Mouse (Mus musculus): ENCODE data around the gene Il13. TPM values are rescaled to one million over a fixed set of nuclear protein-coding genes. Genes with fewer than 3 reads are reported as not detected.
A peak's percentile ranks its signal among the peaks of the same experiment; 100 is the strongest.

Il13 gene
- polyA plus RNA-seq, 1 experiment from 2014 or later = not detected

DNA sequence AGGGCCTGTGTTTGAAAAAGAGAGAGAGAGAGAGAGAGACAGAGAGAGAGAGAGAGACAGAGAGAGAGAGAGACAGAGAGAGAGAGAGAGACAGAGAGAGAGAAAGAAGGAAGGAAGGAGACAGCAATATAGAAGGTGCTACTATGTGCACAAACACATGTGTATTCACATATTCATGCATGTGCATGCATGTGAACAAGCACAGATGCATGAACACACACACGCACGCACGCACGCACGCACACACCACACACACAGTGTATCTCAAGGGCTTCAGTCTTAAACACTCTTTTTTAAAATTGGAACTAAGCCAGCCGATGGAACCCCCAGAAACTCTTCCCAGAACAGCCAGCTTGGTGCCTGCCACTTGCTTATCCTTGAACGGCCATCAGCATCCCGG, 18.9 kb downstream of the Il13 start:
- ATAC-seq (ENCODE audit: low FRiP score, low TSS enrichment) (no peak), DNase-seq (no peak)
- H3K9ac ChIP-seq (replicated peaks; ENCODE audit: low read length) = no peak overlapping the region
- no peaks in the 10 kb centered on the region for H3K9me3 ChIP-seq (ENCODE audit: control insufficient read depth, low read length)
- H3K4me3 ChIP-seq (replicated peaks; ENCODE audit: low read depth, low read length) = no peak overlapping the region
- no peaks in the 10 kb centered on the region for H3K27me3 ChIP-seq (ENCODE audit: control insufficient read depth, insufficient read depth, low read length)
- no peaks in the 10 kb centered on the region for H3K4me1 ChIP-seq (ENCODE audit: control insufficient read depth, insufficient read depth, low read length)
- H3K27ac ChIP-seq (replicated peaks; ENCODE audit: low read depth, low read length) = no peak overlapping the region
- H3K36me3 ChIP-seq (ENCODE audit: control insufficient read depth, insufficient read depth, low read length) = no peaks in the 10 kb centered on the region
- 94% methylated on average over 8 of the region's 8 CpGs for WGBS
- no peak overlapping the region for H3K4me2 ChIP-seq (ENCODE audit: low read length)

DNA sequence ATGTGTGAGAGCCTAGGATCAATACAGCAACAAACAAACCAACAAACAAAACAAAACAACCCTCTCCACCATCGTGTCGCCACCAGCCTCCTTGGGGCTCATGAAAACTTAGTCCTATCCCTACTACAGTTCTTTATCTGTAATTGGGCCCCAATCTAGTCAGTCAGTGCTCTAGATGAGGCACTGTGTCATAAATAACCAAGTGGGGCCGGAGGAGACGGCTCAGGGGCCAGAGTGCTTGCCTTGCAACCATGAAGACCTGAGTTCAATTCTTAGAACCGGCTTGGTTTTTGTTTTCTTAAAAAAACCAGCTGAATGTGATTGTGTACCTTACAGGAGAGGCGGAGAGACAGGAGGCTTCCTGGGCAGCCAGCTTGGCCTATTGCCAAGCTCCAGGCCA, 19.3 kb downstream of the Il13 start:
- DNase-seq (no peak), ATAC-seq (ENCODE audit: low FRiP score, low TSS enrichment) (no peak)
- no peaks in the 10 kb centered on the region for H3K9me3 ChIP-seq (ENCODE audit: control insufficient read depth, low read length)
- no peaks in the 10 kb centered on the region for H3K27me3 ChIP-seq (ENCODE audit: control insufficient read depth, insufficient read depth, low read length)
- H3K4me2 ChIP-seq (ENCODE audit: low read length) = no peak overlapping the region
- H3K9ac ChIP-seq (replicated peaks; ENCODE audit: low read length) = no peak overlapping the region
- no peaks in the 10 kb centered on the region for H3K4me1 ChIP-seq (ENCODE audit: control insufficient read depth, insufficient read depth, low read length)
- H3K36me3 ChIP-seq (ENCODE audit: control insufficient read depth, insufficient read depth, low read length) = no peaks in the 10 kb centered on the region
- no peak overlapping the region for H3K4me3 ChIP-seq (replicated peaks; ENCODE audit: low read depth, low read length)
- no peak overlapping the region for H3K27ac ChIP-seq (replicated peaks; ENCODE audit: low read depth, low read length)
- 80% methylated on average over 6 of the region's 6 CpGs for whole genome bisulfite sequencing

DNA sequence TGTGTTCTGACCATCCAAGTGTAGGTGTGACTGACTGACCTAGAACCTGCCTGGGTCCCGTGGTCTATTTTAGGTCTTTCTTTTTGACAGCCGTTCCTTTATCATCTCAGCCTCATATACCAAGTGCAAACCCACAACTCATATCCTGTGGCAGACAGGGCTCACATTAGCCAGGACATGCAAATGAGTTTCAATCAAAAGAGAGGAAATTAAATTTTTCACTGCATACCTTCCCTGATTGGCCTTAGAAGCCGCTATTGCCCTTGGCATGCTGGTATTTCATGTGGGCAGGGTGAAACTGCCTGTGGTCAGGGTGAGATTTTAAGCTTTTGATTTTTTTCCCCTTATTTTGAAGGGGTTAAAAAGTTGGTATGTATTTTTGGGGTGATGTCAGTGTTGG, 24.8 kb downstream of the Il13 start:
- Histone ChIP-seq H3K9ac (replicated peaks; ENCODE audit: low read length) (no peak overlapping the region), H3K36me3 (ENCODE audit: control insufficient read depth, insufficient read depth, low read length) (no peaks in the 10 kb centered on the region), H3K4me2 (ENCODE audit: low read length) (no peak overlapping the region), H3K9me3 (ENCODE audit: control insufficient read depth, low read length) (no peaks in the 10 kb centered on the region), H3K4me3 (replicated peaks; ENCODE audit: low read depth, low read length) (no peak overlapping the region), H3K27me3 (ENCODE audit: control insufficient read depth, insufficient read depth, low read length) (no peaks in the 10 kb centered on the region), H3K4me1 (ENCODE audit: control insufficient read depth, insufficient read depth, low read length) (0 out of 2 replicates have a peak, but pooled peaks cover 6% of the 10 kb centered on the region), H3K27ac (replicated peaks; ENCODE audit: low read depth, low read length) (no peak overlapping the region)
- 88% methylated on average over 3 of the region's 3 CpGs for WGBS
- DNase-seq (no peak), ATAC-seq (ENCODE audit: low FRiP score, low TSS enrichment) (no peak)

DNA sequence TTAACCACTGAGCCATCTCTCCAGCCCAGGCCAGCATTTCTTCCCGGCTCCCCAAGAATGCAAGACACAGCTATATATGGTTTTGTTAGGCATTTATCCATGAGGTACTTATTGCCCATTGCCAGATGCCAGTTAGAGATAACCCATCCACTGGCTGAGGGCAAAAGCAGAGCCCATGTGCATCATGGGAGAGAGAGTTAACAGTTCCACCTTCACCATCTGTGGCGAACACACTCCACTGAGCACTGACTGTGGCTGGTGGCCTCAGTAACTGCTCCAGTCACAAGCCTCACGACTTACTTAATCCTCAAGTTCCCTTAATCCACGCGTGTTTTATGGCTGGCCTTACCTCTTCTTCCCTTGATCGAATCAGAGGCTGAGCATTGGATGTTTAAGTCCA, 25.3 kb downstream of the Il13 start:
- DNase-seq = no peak
- no peak overlapping the region for H3K4me3 ChIP-seq (replicated peaks; ENCODE audit: low read depth, low read length)

DNA sequence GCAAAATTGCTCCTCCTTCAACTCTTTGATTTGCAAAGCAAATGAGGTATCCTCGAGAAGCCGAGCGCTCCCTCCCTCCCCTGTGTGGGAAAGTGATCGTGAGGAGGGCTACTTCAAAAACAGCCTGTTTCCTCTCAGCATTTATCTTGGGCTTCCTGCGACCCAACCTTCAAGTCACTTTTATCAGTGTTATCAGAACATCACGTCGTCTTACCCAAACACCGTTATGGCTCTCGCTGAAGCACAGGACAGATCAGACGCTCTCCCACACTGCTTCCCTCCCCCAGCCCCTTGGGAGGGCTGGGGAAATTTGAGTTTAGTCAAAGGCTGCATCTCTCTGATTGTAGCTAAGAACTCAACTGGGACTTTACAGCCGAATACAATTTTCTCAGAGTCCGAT, 28.9 kb downstream of the Il13 start:
- Histone ChIP-seq H3K4me1 (ENCODE audit: control insufficient read depth, insufficient read depth, low read length) (0 out of 2 replicates have a peak, but pooled peaks cover 6% of the 10 kb centered on the region), H3K9me3 (ENCODE audit: control insufficient read depth, low read length) (no peaks in the 10 kb centered on the region), H3K36me3 (ENCODE audit: control insufficient read depth, insufficient read depth, low read length) (peaks cover 33% of the 10 kb centered on the region), H3K27me3 (ENCODE audit: control insufficient read depth, insufficient read depth, low read length) (no peaks in the 10 kb centered on the region), H3K27ac (replicated peaks; ENCODE audit: low read depth, low read length) (no peak overlapping the region), H3K4me3 (replicated peaks; ENCODE audit: low read depth, low read length) (no peak overlapping the region), H3K4me2 (ENCODE audit: low read length) (peak overlapping the region; percentile 31), H3K9ac (replicated peaks; ENCODE audit: low read length) (no peak overlapping the region)
- WGBS = 4% methylated on average over 12 of the region's 12 CpGs
- ATAC-seq (ENCODE audit: low FRiP score, low TSS enrichment) (no peak), DNase-seq (peak; percentile 41)

More for the DNA sequence above, 25.3 kb downstream of the Il13 start:
- H3K27ac ChIP-seq (replicated peaks; ENCODE audit: low read depth, low read length) = no peak overlapping the region
- no peak overlapping the region for H3K9ac ChIP-seq (replicated peaks; ENCODE audit: low read length)
- no peak overlapping the region for H3K4me2 ChIP-seq (ENCODE audit: low read length)
- no peak for ATAC-seq (ENCODE audit: low FRiP score, low TSS enrichment)
- H3K4me1 ChIP-seq (ENCODE audit: control insufficient read depth, insufficient read depth, low read length) = 0 out of 2 replicates have a peak, but pooled peaks cover 6% of the 10 kb centered on the region
- 74% methylated on average over 6 of the region's 6 CpGs for WGBS
- no peaks in the 10 kb centered on the region for H3K27me3 ChIP-seq (ENCODE audit: control insufficient read depth, insufficient read depth, low read length)
- H3K36me3 ChIP-seq (ENCODE audit: control insufficient read depth, insufficient read depth, low read length) = 0 out of 2 replicates have a peak, but pooled peaks cover 3% of the 10 kb centered on the region
- H3K9me3 ChIP-seq (ENCODE audit: control insufficient read depth, low read length) = no peaks in the 10 kb centered on the region

DNA sequence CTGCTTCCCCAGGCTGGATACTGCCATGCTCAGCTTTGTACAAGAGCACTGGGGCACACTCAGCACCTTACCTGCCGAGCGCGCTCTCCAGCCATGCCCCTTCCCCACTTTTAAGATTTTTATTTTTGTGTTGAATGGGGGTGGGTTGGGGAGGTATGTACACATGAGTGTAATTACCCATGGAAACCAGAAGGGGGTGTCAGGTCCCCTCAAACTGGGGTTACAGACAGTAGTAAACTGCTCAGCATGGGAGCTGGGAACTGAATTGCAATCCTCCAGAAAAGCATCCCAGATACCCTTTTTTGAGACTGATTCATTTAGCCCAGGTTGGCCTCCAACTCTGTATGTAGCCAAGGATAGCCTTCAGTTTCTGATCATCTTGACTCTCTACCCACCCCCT, 29.5 kb downstream of the Il13 start:
- H3K4me3 ChIP-seq (replicated peaks; ENCODE audit: low read depth, low read length) = no peak overlapping the region
- no peak overlapping the region for H3K9ac ChIP-seq (replicated peaks; ENCODE audit: low read length)
- no peak overlapping the region for H3K4me2 ChIP-seq (ENCODE audit: low read length)
- DNase-seq (no peak), ATAC-seq (ENCODE audit: low FRiP score, low TSS enrichment) (no peak)
- no peaks in the 10 kb centered on the region for H3K9me3 ChIP-seq (ENCODE audit: control insufficient read depth, low read length)
- H3K27me3 ChIP-seq (ENCODE audit: control insufficient read depth, insufficient read depth, low read length) = no peaks in the 10 kb centered on the region
- peaks cover 39% of the 10 kb centered on the region for H3K36me3 ChIP-seq (ENCODE audit: control insufficient read depth, insufficient read depth, low read length)
- 0 out of 2 replicates have a peak, but pooled peaks cover 6% of the 10 kb centered on the region for H3K4me1 ChIP-seq (ENCODE audit: control insufficient read depth, insufficient read depth, low read length)
- WGBS = 91% methylated on average over 3 of the region's 3 CpGs
- H3K27ac ChIP-seq (replicated peaks; ENCODE audit: low read depth, low read length) = no peak overlapping the region

DNA sequence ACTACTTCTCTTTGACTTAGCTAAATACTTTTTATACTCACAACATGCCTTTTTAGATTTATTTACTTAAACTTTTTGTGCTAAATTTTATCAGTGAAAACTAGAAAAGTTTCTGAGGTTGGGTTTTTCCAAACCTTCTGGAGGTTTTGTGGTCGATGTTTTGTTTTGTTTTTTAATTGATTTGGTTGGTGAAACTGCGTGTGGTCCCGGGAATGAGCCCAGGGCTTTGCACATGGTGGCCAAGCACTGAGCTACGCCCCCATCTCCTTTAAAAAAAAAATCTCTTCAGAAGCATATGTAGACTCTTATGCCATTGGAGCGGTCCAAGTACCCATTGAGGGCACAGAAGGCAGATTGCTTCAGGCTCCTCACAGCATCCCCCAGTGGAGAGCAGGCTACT, 43.4 kb downstream of the Il13 start:
- 98% methylated on average over 5 of the region's 5 CpGs for WGBS

DNA sequence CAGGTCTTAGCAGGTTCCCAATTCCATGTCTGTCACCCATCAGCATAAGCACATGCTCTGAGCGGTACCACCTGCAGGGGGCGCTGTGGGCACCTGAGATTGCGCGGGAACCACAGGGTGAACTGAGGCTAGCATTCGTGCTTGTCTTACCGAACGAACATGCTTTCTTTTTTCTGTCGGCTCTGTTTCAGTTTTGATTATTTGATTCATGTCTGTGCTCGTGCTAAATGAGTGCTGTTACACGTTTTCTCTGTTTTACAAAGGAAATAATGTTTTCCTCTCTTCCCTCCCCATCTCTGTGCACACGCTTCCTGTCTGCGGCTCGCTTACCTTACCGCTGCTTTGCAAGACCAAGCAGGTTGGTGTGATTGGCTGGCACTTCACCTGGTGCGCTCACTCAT, 44.1 kb downstream of the Il13 start:
- ATAC-seq (ENCODE audit: low FRiP score, low TSS enrichment) (no peak), DNase-seq (peak; percentile 53)
- Histone ChIP-seq H3K27me3 (ENCODE audit: control insufficient read depth, insufficient read depth, low read length) (no peaks in the 10 kb centered on the region), H3K27ac (replicated peaks; ENCODE audit: low read depth, low read length) (no peak overlapping the region), H3K4me2 (ENCODE audit: low read length) (no peak overlapping the region), H3K4me3 (replicated peaks; ENCODE audit: low read depth, low read length) (no peak overlapping the region), H3K4me1 (ENCODE audit: control insufficient read depth, insufficient read depth, low read length) (no peaks in the 10 kb centered on the region), H3K9ac (replicated peaks; ENCODE audit: low read length) (no peak overlapping the region), H3K9me3 (ENCODE audit: control insufficient read depth, low read length) (no peaks in the 10 kb centered on the region), H3K36me3 (ENCODE audit: control insufficient read depth, insufficient read depth, low read length) (peaks cover 86% of the 10 kb centered on the region)
- 43% methylated on average over 15 of the region's 15 CpGs for WGBS

More for the DNA sequence above, 43.4 kb downstream of the Il13 start:
- Histone ChIP-seq H3K9ac (replicated peaks; ENCODE audit: low read length) (no peak overlapping the region), H3K36me3 (ENCODE audit: control insufficient read depth, insufficient read depth, low read length) (peaks cover 85% of the 10 kb centered on the region), H3K27me3 (ENCODE audit: control insufficient read depth, insufficient read depth, low read length) (no peaks in the 10 kb centered on the region), H3K4me3 (replicated peaks; ENCODE audit: low read depth, low read length) (no peak overlapping the region), H3K4me1 (ENCODE audit: control insufficient read depth, insufficient read depth, low read length) (no peaks in the 10 kb centered on the region), H3K4me2 (ENCODE audit: low read length) (no peak overlapping the region), H3K9me3 (ENCODE audit: control insufficient read depth, low read length) (no peaks in the 10 kb centered on the region), H3K27ac (replicated peaks; ENCODE audit: low read depth, low read length) (no peak overlapping the region)
- DNase-seq (no peak), ATAC-seq (ENCODE audit: low FRiP score, low TSS enrichment) (no peak)

DNA sequence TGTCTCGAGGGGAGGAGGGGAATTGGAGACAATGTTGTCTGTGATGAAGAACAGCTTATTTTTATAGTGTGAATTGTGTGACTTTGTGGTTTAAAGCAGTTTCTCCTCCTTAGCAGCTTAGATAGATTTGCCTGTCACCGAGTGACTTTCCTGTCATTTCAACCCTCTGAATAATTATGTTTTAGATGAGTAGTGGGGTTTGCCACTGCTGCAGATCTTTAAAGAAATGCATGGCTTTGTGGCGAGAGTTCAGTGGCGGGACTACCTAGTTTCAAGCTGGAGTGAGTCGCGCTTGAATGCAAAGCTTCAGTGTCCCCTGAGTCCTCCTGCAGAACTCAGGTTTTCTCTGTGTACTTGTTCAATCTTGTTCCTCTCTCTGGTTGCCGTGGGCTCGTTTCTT, 46.2 kb downstream of the Il13 start:
- ATAC-seq (ENCODE audit: low FRiP score, low TSS enrichment) (no peak), DNase-seq (no peak)
- no peak overlapping the region for H3K27ac ChIP-seq (replicated peaks; ENCODE audit: low read depth, low read length)
- no peaks in the 10 kb centered on the region for H3K4me1 ChIP-seq (ENCODE audit: control insufficient read depth, insufficient read depth, low read length)
- H3K4me3 ChIP-seq (replicated peaks; ENCODE audit: low read depth, low read length) = no peak overlapping the region
- no peaks in the 10 kb centered on the region for H3K27me3 ChIP-seq (ENCODE audit: control insufficient read depth, insufficient read depth, low read length)
- H3K9ac ChIP-seq (replicated peaks; ENCODE audit: low read length) = no peak overlapping the region
- H3K9me3 ChIP-seq (ENCODE audit: control insufficient read depth, low read length) = no peaks in the 10 kb centered on the region
- H3K4me2 ChIP-seq (ENCODE audit: low read length) = no peak overlapping the region
- 72% methylated on average over 8 of the region's 8 CpGs for WGBS
- H3K36me3 ChIP-seq (ENCODE audit: control insufficient read depth, insufficient read depth, low read length) = peaks cover 84% of the 10 kb centered on the region

Measured in midbrain, embryonic 14.5 days (tissue).